Mouse (Mus musculus): Measurements from ENCODE around the gene Arhgef33.
"Not testable (repeated sequence)": the region's sequence is repeated elsewhere in the genome, so short reads cannot be mapped to it uniquely, and the experiment has no call there.

Gene Arhgef33

GRCm38 (mm10) chr17:80307251-80307650 is at the start of gene Arhgef33:
TSS of gene Arhgef33 (plus strand) at chr17:80307407.
- no peak for DNase-seq (ENCODE audit: low read depth, low spot score)

- DNase-seq (ENCODE audit: low read depth, low spot score), result no peak
These were observed 40.1 kb upstream of the Arhgef33 start for GRCm38 (mm10) chr17:80267065-80267464.

GRCm38 (mm10) chr17:80268151-80268550 is 39.1 kb upstream of the Arhgef33 start:
- DNase-seq (ENCODE audit: low read depth, low spot score), result no peak

- not testable (repeated sequence) for DNase-seq (ENCODE audit: low read depth, low spot score)
These were observed 36.6 kb upstream of the Arhgef33 start for GRCm38 (mm10) chr17:80270622-80271021.

- no peak for DNase-seq (ENCODE audit: low read depth, low spot score)
These were observed 29.0 kb upstream of the Arhgef33 start for GRCm38 (mm10) chr17:80278255-80278654.

- DNase-seq (ENCODE audit: low read depth, low spot score), result no peak
These were observed 27.7 kb upstream of the Arhgef33 start for GRCm38 (mm10) chr17:80279340-80280070.

- no peak for DNase-seq (ENCODE audit: low read depth, low spot score)
These were observed 22.8 kb upstream of the Arhgef33 start for GRCm38 (mm10) chr17:80284446-80284845.

- peak; percentile 75 for DNase-seq (ENCODE audit: low read depth, low spot score)
These were observed 19.2 kb upstream of the Arhgef33 start for GRCm38 (mm10) chr17:80288012-80288411.

- no peak for DNase-seq (ENCODE audit: low read depth, low spot score)
These were observed 17.7 kb upstream of the Arhgef33 start for GRCm38 (mm10) chr17:80289280-80290073.

- peak; percentile 98 for DNase-seq (ENCODE audit: low read depth, low spot score)
These were observed 17.0 kb upstream of the Arhgef33 start, which contains the start of the genes Morn2 and Dhx57 for GRCm38 (mm10) chr17:80290074-80290657. TSS of gene Morn2 (plus strand) at chr17:80290203. TSS of gene Dhx57 (minus strand) at chr17:80290476.

- peak; percentile 69 for DNase-seq (ENCODE audit: low read depth, low spot score)
These were observed 16.1 kb upstream of the Arhgef33 start for GRCm38 (mm10) chr17:80291148-80291547.

- peak; percentile 9 for DNase-seq (ENCODE audit: low read depth, low spot score)
These were observed 11.9 kb upstream of the Arhgef33 start for GRCm38 (mm10) chr17:80295258-80295657.

- DNase-seq (ENCODE audit: low read depth, low spot score), result no peak
These were observed 8.4 kb upstream of the Arhgef33 start for GRCm38 (mm10) chr17:80298844-80299243.

- no peak for DNase-seq (ENCODE audit: low read depth, low spot score)
These were observed 4.6 kb downstream of the Arhgef33 start for GRCm38 (mm10) chr17:80311761-80312160.

GRCm38 (mm10) chr17:80312405-80312804 is 5.2 kb downstream of the Arhgef33 start:
- DNase-seq (ENCODE audit: low read depth, low spot score), result no peak

GRCm38 (mm10) chr17:80322228-80322627 is 15.0 kb downstream of the Arhgef33 start:
- no peak for DNase-seq (ENCODE audit: low read depth, low spot score)

- DNase-seq (ENCODE audit: low read depth, low spot score), result peak; percentile 13
These were observed 15.8 kb downstream of the Arhgef33 start for GRCm38 (mm10) chr17:80323015-80323414.

GRCm38 (mm10) chr17:80323658-80324057 is 16.5 kb downstream of the Arhgef33 start:
- DNase-seq (ENCODE audit: low read depth, low spot score), result no peak

- no peak for DNase-seq (ENCODE audit: low read depth, low spot score)
These were observed 17.3 kb downstream of the Arhgef33 start for GRCm38 (mm10) chr17:80324521-80324920.

GRCm38 (mm10) chr17:80325456-80325855 is 18.2 kb downstream of the Arhgef33 start:
- no peak for DNase-seq (ENCODE audit: low read depth, low spot score)

GRCm38 (mm10) chr17:80326431-80326830 is 19.2 kb downstream of the Arhgef33 start:
- DNase-seq (ENCODE audit: low read depth, low spot score), result no peak

GRCm38 (mm10) chr17:80332386-80332785 is 25.2 kb downstream of the Arhgef33 start:
- DNase-seq (ENCODE audit: low read depth, low spot score), result peak; percentile 53
